Mouse (Mus musculus): Measurements from ENCODE around the gene Dusp5. TPM values are rescaled to one million over a fixed set of nuclear protein-coding genes. Genes with fewer than 3 reads are reported as not detected.

The Dusp5 gene
- polyA plus RNA-seq, 2 experiments: 1.3 to 1.9 TPM

GRCm38 (mm10) chr19:53534757-53535410 lies 6.0 kb downstream of the Dusp5 start:
- no peak for TF ChIP-seq EP300 (IDR thresholded peaks at IDR 0.05; ENCODE audit: low read depth)
- TF ChIP-seq CTCF (IDR thresholded peaks at IDR 0.05; ENCODE audit: low read depth): no peak
- H3K27me3 ChIP-seq (ENCODE audit: control insufficient read depth, insufficient read depth, low read length): peaks cover 16% of the 10 kb centered on the region
- 61% methylated on average over 7 of the region's 7 CpGs for WGBS (ENCODE audit: insufficient replicate concordance)
- peaks cover 0 to 7% of the 10 kb centered on the region in 2 experiments; a peak in 1 of 4 replicates for H3K4me1 ChIP-seq (replicated peaks; ENCODE audit: control insufficient read depth in 2 of 2, insufficient read depth in 2 of 2, low read length in 1 of 2)
- DNase-seq (ENCODE audit: low read depth in 3 of 3, low spot score in 3 of 3): no peak
- no peak overlapping the region for H3K27ac ChIP-seq
- H3K36me3 ChIP-seq (replicated peaks; ENCODE audit: control insufficient read depth, insufficient read depth, low read depth): no peaks in the 10 kb centered on the region
- H3K9ac ChIP-seq (replicated peaks): no peak overlapping the region
- no peak overlapping the region for H3K4me2 ChIP-seq (ENCODE audit: low read depth)
- no peaks in the 10 kb centered on the region for H3K9me3 ChIP-seq (ENCODE audit: control insufficient read depth, low read length)
- no peak overlapping the region for H3K4me3 ChIP-seq (ENCODE audit: insufficient read depth in 1 of 2, low read depth in 2 of 2, low read length in 2 of 2)
- no peak for ATAC-seq (ENCODE audit: insufficient read depth)

DNA sequence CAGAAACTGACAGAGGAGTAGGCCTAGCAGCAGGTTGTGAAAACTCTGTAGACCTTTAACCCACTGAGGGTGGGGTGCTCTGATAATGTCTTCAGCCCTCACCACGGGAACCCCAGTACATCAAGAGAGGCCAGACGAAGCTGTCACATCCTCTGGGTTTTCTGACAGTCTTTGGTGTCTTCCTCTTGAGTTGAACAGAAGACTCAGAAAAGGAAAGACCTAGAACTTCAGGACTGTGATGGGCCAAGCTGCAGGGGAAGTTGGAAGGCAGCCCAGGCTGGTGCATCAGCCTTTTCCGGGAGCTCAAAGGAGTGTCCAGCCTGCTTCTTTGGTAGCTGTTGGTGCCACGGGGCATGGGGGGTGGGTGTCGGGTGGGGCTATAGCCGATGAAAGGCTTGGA lies 6.5 kb downstream of the Dusp5 start:
- no peak overlapping the region for H3K9ac ChIP-seq (replicated peaks)
- H3K9me3 ChIP-seq (ENCODE audit: control insufficient read depth, low read length): no peaks in the 10 kb centered on the region
- peaks cover 0 to 6% of the 10 kb centered on the region in 2 experiments; a peak in 1 of 4 replicates for H3K4me1 ChIP-seq (replicated peaks; ENCODE audit: control insufficient read depth in 2 of 2, insufficient read depth in 2 of 2, low read length in 1 of 2)
- no peak overlapping the region for H3K4me3 ChIP-seq (ENCODE audit: insufficient read depth in 1 of 2, low read depth in 2 of 2, low read length in 2 of 2)
- H3K27ac ChIP-seq: no peak overlapping the region
- ATAC-seq (ENCODE audit: insufficient read depth) (no peak), DNase-seq (ENCODE audit: low read depth in 3 of 3, low spot score in 3 of 3) (no peak)
- no peaks in the 10 kb centered on the region for H3K36me3 ChIP-seq (replicated peaks; ENCODE audit: control insufficient read depth, insufficient read depth, low read depth)
- TF ChIP-seq CTCF (IDR thresholded peaks at IDR 0.05; ENCODE audit: low read depth) (no peak), EP300 (IDR thresholded peaks at IDR 0.05; ENCODE audit: low read depth) (no peak)
- WGBS (ENCODE audit: insufficient replicate concordance): 53% methylated on average over 6 of the region's 6 CpGs
- H3K4me2 ChIP-seq (ENCODE audit: low read depth): no peak overlapping the region
- H3K27me3 ChIP-seq (ENCODE audit: control insufficient read depth, insufficient read depth, low read length): peaks cover 11% of the 10 kb centered on the region

GRCm38 (mm10) chr19:53536251-53536650 lies 7.3 kb downstream of the Dusp5 start:
- Histone ChIP-seq H3K36me3 (replicated peaks; ENCODE audit: control insufficient read depth, insufficient read depth, low read depth) (no peaks in the 10 kb centered on the region), H3K27ac (no peak overlapping the region), H3K9me3 (ENCODE audit: control insufficient read depth, low read length) (no peaks in the 10 kb centered on the region), H3K9ac (replicated peaks) (no peak overlapping the region), H3K4me3 (ENCODE audit: insufficient read depth in 1 of 2, low read depth in 2 of 2, low read length in 2 of 2) (no peak overlapping the region), H3K4me2 (ENCODE audit: low read depth) (no peak overlapping the region), H3K27me3 (ENCODE audit: control insufficient read depth, insufficient read depth, low read length) (peaks cover 3% of the 10 kb centered on the region), H3K4me1 (replicated peaks; ENCODE audit: control insufficient read depth in 2 of 2, insufficient read depth in 2 of 2, low read length in 1 of 2) (no peaks in the 10 kb centered on the region; a peak in 1 of 4 replicates)
- TF ChIP-seq EP300 (IDR thresholded peaks at IDR 0.05; ENCODE audit: low read depth) (no peak), CTCF (IDR thresholded peaks at IDR 0.05; ENCODE audit: low read depth) (no peak)
- 65% methylated on average over 6 of the region's 6 CpGs for WGBS (ENCODE audit: insufficient replicate concordance)
- DNase-seq (ENCODE audit: low read depth in 3 of 3, low spot score in 3 of 3) (no peak), ATAC-seq (ENCODE audit: insufficient read depth) (no peak)

GRCm38 (mm10) chr19:53536731-53537666 lies 8.1 kb downstream of the Dusp5 start:
- 56% methylated on average over 17 of the region's 17 CpGs for WGBS (ENCODE audit: insufficient replicate concordance)
- no peak overlapping the region for H3K9ac ChIP-seq (replicated peaks)
- H3K27me3 ChIP-seq (ENCODE audit: control insufficient read depth, insufficient read depth, low read length): no peaks in the 10 kb centered on the region
- no peak for ATAC-seq (ENCODE audit: insufficient read depth)
- no peaks in the 10 kb centered on the region for H3K36me3 ChIP-seq (replicated peaks; ENCODE audit: control insufficient read depth, insufficient read depth, low read depth)
- no peak overlapping the region for H3K4me2 ChIP-seq (ENCODE audit: low read depth)
- no peak overlapping the region for H3K4me3 ChIP-seq (ENCODE audit: insufficient read depth in 1 of 2, low read depth in 2 of 2, low read length in 2 of 2)
- H3K4me1 ChIP-seq (replicated peaks; ENCODE audit: control insufficient read depth in 2 of 2, insufficient read depth in 2 of 2, low read length in 1 of 2): no peaks in the 10 kb centered on the region
- DNase-seq (ENCODE audit: low read depth in 3 of 3, low spot score in 3 of 3): no peak
- no peak overlapping the region for H3K27ac ChIP-seq
- no peaks in the 10 kb centered on the region for H3K9me3 ChIP-seq (ENCODE audit: control insufficient read depth, low read length)
- TF ChIP-seq EP300 (IDR thresholded peaks at IDR 0.05; ENCODE audit: low read depth) (no peak), CTCF (IDR thresholded peaks at IDR 0.05; ENCODE audit: low read depth) (no peak)

DNA sequence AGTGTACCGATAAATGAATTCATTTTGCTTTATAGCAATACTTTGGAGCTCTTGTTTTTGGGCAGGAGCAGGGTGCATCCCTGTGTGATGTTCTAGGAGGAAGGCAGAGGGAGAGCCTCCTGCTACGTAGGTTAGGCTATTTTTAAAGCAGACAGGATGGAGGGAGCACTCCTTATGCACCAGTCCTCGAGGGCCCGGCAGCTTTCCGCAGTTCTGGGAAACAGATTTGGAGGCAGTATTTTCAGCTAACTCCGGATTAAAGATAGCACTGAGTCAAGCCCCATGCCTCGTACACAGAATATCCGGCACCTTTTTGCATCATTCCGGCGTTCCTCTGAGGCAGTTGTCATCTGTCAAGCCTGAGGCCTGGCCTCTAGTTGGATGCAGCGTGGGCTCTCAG lies 9.1 kb downstream of the Dusp5 start:
- no peak overlapping the region for H3K4me2 ChIP-seq (ENCODE audit: low read depth)
- no peak overlapping the region for H3K9ac ChIP-seq (replicated peaks)
- H3K4me3 ChIP-seq (ENCODE audit: insufficient read depth in 1 of 2, low read depth in 2 of 2, low read length in 2 of 2): no peak overlapping the region
- H3K9me3 ChIP-seq (ENCODE audit: control insufficient read depth, low read length): no peaks in the 10 kb centered on the region
- DNase-seq (ENCODE audit: low read depth in 3 of 3, low spot score in 3 of 3): no peak
- no peaks in the 10 kb centered on the region for H3K4me1 ChIP-seq (replicated peaks; ENCODE audit: control insufficient read depth in 2 of 2, insufficient read depth in 2 of 2, low read length in 1 of 2)
- H3K27ac ChIP-seq: no peak overlapping the region
- no peaks in the 10 kb centered on the region for H3K27me3 ChIP-seq (ENCODE audit: control insufficient read depth, insufficient read depth, low read length)
- H3K36me3 ChIP-seq (replicated peaks; ENCODE audit: control insufficient read depth, insufficient read depth, low read depth): no peaks in the 10 kb centered on the region
- TF ChIP-seq CTCF (IDR thresholded peaks at IDR 0.05; ENCODE audit: low read depth) (no peak), EP300 (IDR thresholded peaks at IDR 0.05; ENCODE audit: low read depth) (no peak)
- 75% methylated on average over 11 of the region's 11 CpGs for WGBS (ENCODE audit: insufficient replicate concordance)
- ATAC-seq (ENCODE audit: insufficient read depth): no peak
